Mouse (Mus musculus): ENCODE results near the gene 4930415O20Rik.
A peak's percentile ranks its signal among the peaks of the same experiment; 100 is the strongest.

4930415O20Rik gene

DNA sequence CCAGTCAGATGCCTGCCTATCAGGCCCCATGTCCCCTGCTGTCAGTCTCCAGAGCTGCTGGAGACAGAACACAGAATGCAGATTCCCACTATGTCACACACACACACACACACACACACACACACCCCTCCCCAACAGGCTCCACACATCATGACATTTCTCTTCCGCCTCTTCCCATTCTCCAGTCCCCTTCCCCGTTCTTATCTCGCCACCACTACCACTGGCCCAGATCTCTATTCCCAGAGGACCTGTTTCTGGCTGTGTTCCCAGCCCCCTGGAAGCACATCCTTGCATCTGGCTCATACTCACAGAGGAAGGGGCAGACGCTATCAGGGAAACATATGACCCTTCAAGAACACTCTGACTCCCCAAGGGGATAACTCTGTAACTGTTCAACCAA lies 36.8 kb downstream of the 4930415O20Rik start:
- no peak for DNase-seq

- no peak for DNase-seq
Measured at GRCm38 (mm10) chr15:98608058-98608783, 37.4 kb downstream of the 4930415O20Rik start.

DNA sequence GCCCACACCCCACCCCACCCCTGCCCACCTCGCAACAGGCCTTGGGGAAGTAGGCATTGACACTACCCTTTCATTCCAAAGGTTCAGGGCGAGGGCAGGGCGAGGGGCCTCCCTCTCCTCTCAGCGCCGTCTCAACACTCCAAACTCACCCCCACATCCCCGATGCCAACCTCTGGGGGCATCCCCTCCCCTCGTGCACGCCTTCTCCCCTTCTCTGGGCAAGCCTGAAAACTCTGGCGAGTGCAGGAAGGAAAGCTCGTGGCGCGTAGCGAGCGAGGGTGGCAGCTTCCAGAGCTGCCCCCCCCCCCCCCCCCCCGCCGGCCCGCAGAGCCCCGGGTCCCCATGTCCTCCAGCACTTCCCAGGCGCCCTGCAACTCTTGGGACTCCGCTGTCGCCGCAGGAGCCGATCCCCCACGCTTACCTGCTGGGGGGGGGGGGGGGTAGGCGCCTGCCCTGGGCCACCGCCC lies 38.0 kb downstream of the 4930415O20Rik start:
- peak; percentile 30 to 50 for DNase-seq

DNA sequence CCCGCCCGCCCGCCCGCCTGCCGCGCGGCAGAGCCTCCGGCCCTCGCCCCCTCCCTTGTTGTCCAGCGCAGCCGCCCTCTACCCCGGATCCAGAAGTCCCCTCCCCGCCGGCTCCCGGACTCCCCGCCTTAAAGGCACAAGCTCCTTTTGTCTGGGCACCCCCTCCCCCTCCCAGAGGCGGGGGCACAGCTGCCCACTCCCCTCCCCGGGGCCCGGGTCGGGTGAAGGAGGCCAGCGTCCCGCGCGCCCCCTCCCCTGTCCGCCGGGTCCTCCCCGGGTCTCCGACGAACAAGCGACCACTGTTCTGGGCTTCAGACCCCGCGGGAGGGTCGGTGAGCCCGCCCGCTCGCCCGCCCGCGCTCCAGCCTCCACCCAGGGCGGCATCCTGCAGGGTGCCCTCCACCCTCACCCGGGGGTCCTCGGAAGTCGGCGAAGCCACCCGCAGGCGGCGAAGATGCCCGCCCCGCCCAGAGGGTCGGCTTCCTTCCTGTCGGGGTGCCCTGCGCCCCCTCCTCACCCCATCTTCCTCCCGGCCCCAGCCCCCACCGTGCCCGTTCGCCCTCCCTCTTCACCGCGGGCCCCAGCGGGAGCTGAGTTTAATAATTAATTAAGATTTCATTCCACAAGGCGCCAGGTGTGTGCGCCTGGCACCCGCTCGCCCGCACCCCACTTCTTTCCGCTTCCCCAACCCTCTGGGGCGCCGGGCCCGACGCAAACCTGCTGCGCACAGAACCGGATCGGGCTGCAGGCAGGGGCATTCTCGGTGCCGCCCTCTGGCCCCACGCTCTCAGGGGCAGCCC lies 38.7 kb downstream of the 4930415O20Rik start, which contains the start of gene Adcy6:
Adcy6 (minus strand) TSS at position 746 of the 800 bp plus-strand sequence.
- DNase-seq = peak; percentile 74 to 78

GRCm38 (mm10) chr15:98610131-98610633 lies 39.4 kb downstream of the 4930415O20Rik start:
- peak in 1 of 2 experiments; percentile 60 for DNase-seq

- no peak for DNase-seq
Measured at GRCm38 (mm10) chr15:98612229-98612628, 41.4 kb downstream of the 4930415O20Rik start.

GRCm38 (mm10) chr15:98614551-98614950 lies 43.7 kb downstream of the 4930415O20Rik start:
- DNase-seq = no peak

- DNase-seq = no peak
Measured at GRCm38 (mm10) chr15:98614971-98615370, 44.2 kb downstream of the 4930415O20Rik start.

GRCm38 (mm10) chr15:98615751-98616150 lies 44.9 kb downstream of the 4930415O20Rik start:
- no peak for DNase-seq

- DNase-seq = no peak
Measured at GRCm38 (mm10) chr15:98616362-98617175, 45.8 kb downstream of the 4930415O20Rik start.

DNA sequence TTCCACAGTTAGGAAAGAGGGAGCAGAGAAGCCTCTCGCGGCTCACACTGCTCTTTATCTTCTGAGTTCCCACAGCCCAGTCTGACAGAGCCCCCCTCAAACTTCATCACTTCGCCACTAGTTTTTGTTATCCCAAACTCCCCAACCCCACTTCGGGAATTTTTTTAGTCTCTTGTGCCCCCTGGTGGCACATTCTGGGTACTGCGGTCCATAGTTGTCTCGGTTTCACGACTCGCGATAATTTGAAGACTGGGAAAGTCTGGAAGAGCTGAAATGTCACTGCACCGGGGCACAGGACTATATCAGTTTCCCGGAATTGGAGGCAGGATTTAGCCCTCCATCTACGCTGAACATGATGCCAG lies 46.4 kb downstream of the 4930415O20Rik start:
- DNase-seq = peak in 1 of 2 experiments; percentile 43

- DNase-seq = no peak
Measured at GRCm38 (mm10) chr15:98622199-98622598, 51.4 kb downstream of the 4930415O20Rik start.

GRCm38 (mm10) chr15:98622721-98623120 lies 51.9 kb downstream of the 4930415O20Rik start:
- no peak for DNase-seq

GRCm38 (mm10) chr15:98623361-98623821 lies 52.6 kb downstream of the 4930415O20Rik start:
- no peak for DNase-seq

- DNase-seq = no peak
Measured at GRCm38 (mm10) chr15:98626078-98626477, 55.3 kb downstream of the 4930415O20Rik start.

GRCm38 (mm10) chr15:98626487-98627212 lies 55.8 kb downstream of the 4930415O20Rik start:
- DNase-seq = no peak

GRCm38 (mm10) chr15:98628589-98629254 lies 57.9 kb downstream of the 4930415O20Rik start:
- DNase-seq = no peak

- DNase-seq = no peak
Measured at GRCm38 (mm10) chr15:98629464-98629863, 58.7 kb downstream of the 4930415O20Rik start.

GRCm38 (mm10) chr15:98630540-98630939 lies 59.7 kb downstream of the 4930415O20Rik start, which contains the start of gene Cacnb3:
Cacnb3 (plus strand) TSS chr15:98630840.
- no peak for DNase-seq

- DNase-seq = peak; percentile 58 to 60
Measured at GRCm38 (mm10) chr15:98631493-98631892, 60.7 kb downstream of the 4930415O20Rik start.

DNA sequence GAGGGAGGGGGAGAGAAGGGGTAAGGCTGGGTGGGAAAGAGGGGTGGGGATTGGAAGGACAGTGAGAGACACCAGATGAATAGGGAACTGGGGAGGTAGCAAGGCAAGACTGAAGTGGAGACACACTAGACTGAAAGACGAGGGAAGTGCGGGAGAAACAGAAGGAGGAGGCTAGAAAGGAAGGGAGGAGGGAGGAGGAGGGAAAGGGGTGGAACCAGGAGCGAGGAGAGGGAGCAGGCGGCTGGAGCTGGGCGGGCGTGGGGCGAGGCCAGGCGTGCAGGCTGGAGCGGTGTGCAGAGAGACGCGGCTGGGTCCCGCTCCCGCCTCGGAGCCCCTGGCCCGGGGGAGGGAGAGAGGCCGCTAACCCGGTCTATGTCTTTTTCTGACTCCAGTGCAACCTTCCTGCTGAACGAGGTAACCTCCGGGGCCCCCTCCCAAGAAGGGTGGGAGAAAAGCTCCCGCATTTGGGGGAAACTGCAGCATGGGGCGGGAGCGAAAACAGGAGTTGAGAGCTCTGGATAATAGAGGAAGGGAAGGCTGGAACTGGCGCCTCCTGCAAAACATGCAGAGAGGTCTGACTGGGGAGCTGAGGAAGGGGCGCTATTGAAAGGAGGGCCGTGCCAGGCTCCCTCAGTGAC lies 61.4 kb downstream of the 4930415O20Rik start:
- no peak for DNase-seq

All from thymus, adult 18-20 months (tissue).